Mouse (Mus musculus) megakaryocyte, embryonic 14.5 days (primary cell): Measurements from ENCODE around the gene Metrnl.

Experiments used
- FLI1 ChIP-seq: IDR thresholded peaks from 2 replicates; pipeline ENCODE4 v1.6.1; 2012; ENCODE audit warnings: low read length, inconsistent platforms, mixed read lengths
- GATA1 ChIP-seq: IDR thresholded peaks from 3 replicates; pipeline ENCODE4 v1.6.1; 2012; ENCODE audit warnings: mixed read lengths, low read length, inconsistent platforms, borderline replicate concordance

DNA sequence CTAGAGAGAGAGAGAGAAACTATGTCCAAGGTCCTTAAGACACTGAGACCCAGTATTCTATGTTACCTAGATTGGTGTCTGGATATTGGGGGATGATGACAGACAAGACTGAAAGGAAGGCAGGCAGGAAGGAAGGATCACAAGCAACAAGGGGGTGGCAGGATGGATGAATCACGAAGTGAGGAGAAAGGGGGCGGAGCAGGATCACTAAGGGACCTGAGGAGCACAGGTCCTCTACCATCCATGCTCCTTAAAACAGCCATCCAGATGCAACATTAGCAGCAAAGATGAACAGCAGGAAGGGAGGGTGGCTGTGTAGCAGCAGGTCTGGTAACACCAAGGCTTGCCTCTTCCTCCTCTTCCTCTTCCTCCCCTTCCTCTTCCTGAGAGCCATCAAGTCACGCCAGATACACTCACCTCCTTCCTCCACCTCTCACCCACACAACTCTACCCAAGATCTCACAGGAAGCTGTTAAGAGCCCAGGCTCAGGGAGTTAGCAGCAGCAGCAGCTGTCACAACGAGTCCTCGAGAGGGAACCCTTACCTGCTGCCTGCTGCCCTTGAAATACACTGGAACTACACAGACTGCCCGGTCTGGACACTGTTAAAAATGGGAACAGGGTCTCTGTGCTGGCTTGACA, 46.1 kb upstream of the Metrnl start:
- no peak for TF ChIP-seq FLI1
- no peak for TF ChIP-seq GATA1
